Mouse (Mus musculus): ENCODE data around the gene Magohb. TPM values are rescaled to one million over a fixed set of nuclear protein-coding genes. Genes with fewer than 3 reads are reported as not detected.

Magohb gene
- polyA plus RNA-seq (2016; fragmentation: Nextera tagmentation; extraction: Ambion mirVana) = 60.7 and 65.2 TPM in 2 replicates

GRCm38 (mm10) chr6:131292991-131293788 is at the start of gene Magohb:
TSS of gene Magohb (minus strand) at chr6:131293244.
- peak within 1 kb of the TSS; percentile 65 for H3K9ac ChIP-seq
- peak within 1 kb of the TSS; percentile 57 for H3K4me2 ChIP-seq (replicated peaks)
- no peaks in the 10 kb centered on the region for H3K36me3 ChIP-seq
- peaks cover 5% of the 10 kb centered on the region; the same call in 1 of the 2 replicates for H3K4me1 ChIP-seq
- H3K4me3 ChIP-seq = peak within 1 kb of the TSS; percentile 66
- H3K27ac ChIP-seq = peak within 1 kb of the TSS; percentile 50; the same call in 1 of the 2 replicates
- no peaks in the 10 kb centered on the region for H3K9me3 ChIP-seq
- no peaks in the 10 kb centered on the region for H3K27me3 ChIP-seq
- 1% methylated on average over 47 of the region's 51 CpGs for WGBS
- ATAC-seq (ENCODE audit: insufficient number of reproducible peaks, insufficient read depth, low FRiP score, low TSS enrichment) = no peak; the same call in 1 of the 2 replicates

- 61% methylated on average over 3 of the region's 3 CpGs for WGBS
- H3K4me2 ChIP-seq (replicated peaks) = no peak overlapping the region
- no peaks in the 10 kb centered on the region for H3K4me1 ChIP-seq
- H3K36me3 ChIP-seq = no peaks in the 10 kb centered on the region
- H3K4me3 ChIP-seq = no peak overlapping the region
- no peak overlapping the region for H3K9ac ChIP-seq
- no peak for ATAC-seq (ENCODE audit: insufficient number of reproducible peaks, insufficient read depth, low FRiP score, low TSS enrichment)
- no peaks in the 10 kb centered on the region for H3K27me3 ChIP-seq
- H3K27ac ChIP-seq = no peak overlapping the region
- no peaks in the 10 kb centered on the region for H3K9me3 ChIP-seq
Measured at GRCm38 (mm10) chr6:131340082-131340481, 47.0 kb upstream of the Magohb start.

- Histone ChIP-seq H3K27ac (no peak overlapping the region), H3K4me1 (no peaks in the 10 kb centered on the region), H3K9me3 (no peaks in the 10 kb centered on the region), H3K4me2 (replicated peaks) (no peak overlapping the region), H3K36me3 (no peaks in the 10 kb centered on the region), H3K9ac (no peak overlapping the region), H3K4me3 (no peak overlapping the region), H3K27me3 (no peaks in the 10 kb centered on the region)
- no peak for ATAC-seq (ENCODE audit: insufficient number of reproducible peaks, insufficient read depth, low FRiP score, low TSS enrichment)
- 84% methylated on average over 3 of the region's 3 CpGs for WGBS
Measured at GRCm38 (mm10) chr6:131339309-131339708, 46.3 kb upstream of the Magohb start.

GRCm38 (mm10) chr6:131338787-131339186 is 45.7 kb upstream of the Magohb start:
- WGBS = 79% methylated on average over 1 of the region's 1 CpGs
- H3K9ac ChIP-seq = no peak overlapping the region
- H3K27me3 ChIP-seq = no peaks in the 10 kb centered on the region
- no peak overlapping the region for H3K27ac ChIP-seq
- ATAC-seq (ENCODE audit: insufficient number of reproducible peaks, insufficient read depth, low FRiP score, low TSS enrichment) = no peak
- H3K9me3 ChIP-seq = no peaks in the 10 kb centered on the region
- no peaks in the 10 kb centered on the region for H3K36me3 ChIP-seq
- H3K4me1 ChIP-seq = no peaks in the 10 kb centered on the region
- H3K4me3 ChIP-seq = no peak overlapping the region
- no peak overlapping the region for H3K4me2 ChIP-seq (replicated peaks)

- H3K4me3 ChIP-seq = no peak overlapping the region
- H3K27me3 ChIP-seq = no peaks in the 10 kb centered on the region
- H3K4me1 ChIP-seq = no peaks in the 10 kb centered on the region
- no peak overlapping the region for H3K4me2 ChIP-seq (replicated peaks)
- whole genome bisulfite sequencing = 93% methylated on average over 2 of the region's 2 CpGs
- H3K9ac ChIP-seq = no peak overlapping the region
- no peak overlapping the region for H3K27ac ChIP-seq
- no peaks in the 10 kb centered on the region for H3K9me3 ChIP-seq
- H3K36me3 ChIP-seq = no peaks in the 10 kb centered on the region
- no peak for ATAC-seq (ENCODE audit: insufficient number of reproducible peaks, insufficient read depth, low FRiP score, low TSS enrichment)
Measured at GRCm38 (mm10) chr6:131327076-131327475, 34.0 kb upstream of the Magohb start.

- Histone ChIP-seq H3K9ac (no peak overlapping the region), H3K36me3 (no peaks in the 10 kb centered on the region), H3K9me3 (no peaks in the 10 kb centered on the region), H3K4me1 (no peaks in the 10 kb centered on the region), H3K4me3 (no peak overlapping the region), H3K4me2 (replicated peaks) (no peak overlapping the region), H3K27me3 (no peaks in the 10 kb centered on the region), H3K27ac (no peak overlapping the region)
- no peak for ATAC-seq (ENCODE audit: insufficient number of reproducible peaks, insufficient read depth, low FRiP score, low TSS enrichment)
- WGBS = 77% methylated on average over 3 of the region's 3 CpGs
Measured at GRCm38 (mm10) chr6:131321854-131322639, 29.0 kb upstream of the Magohb start.

DNA sequence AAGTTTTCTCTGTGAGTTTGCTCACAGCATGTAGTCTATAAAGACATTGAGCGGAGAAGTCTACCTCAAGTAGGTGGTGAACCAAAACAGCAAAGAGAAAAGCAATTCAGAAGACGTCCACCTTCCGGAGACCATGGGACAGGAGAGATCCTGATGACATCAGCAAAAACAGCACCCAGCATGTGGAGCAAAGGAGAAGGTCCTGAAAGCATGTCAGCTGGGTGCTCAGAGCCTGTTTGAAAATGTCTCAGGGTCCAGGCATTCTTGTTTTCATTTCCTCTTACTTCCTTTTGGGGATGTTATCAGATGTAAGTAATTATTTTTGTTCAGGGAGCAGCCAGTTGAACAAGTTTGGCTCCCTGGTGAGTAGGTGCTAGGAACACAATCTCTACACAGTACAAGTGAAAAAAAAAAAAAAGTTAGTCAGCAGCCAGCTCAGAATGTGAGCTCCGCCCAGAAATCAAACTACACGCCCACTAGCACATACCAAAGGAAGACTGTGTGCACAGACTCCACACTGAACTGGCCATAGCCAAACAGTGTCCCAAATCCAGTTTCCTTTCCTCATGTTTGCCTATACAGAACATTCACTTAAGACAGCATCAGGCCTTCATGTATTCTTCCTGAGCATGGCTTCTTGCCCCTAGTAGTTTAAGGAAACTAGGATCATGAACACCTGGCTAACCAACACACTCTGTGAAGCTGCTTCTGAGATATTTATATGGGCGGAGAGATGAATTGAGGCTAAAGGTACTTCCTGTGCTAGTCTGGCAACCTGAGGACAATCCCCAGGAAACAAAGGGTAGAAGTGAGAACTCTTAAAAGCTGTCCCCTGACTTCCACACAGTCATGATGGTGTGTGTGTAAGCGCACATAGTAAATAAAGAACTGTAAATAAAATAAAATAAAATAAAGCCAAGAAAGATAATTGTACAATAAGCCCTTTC is 23.4 kb upstream of the Magohb start:
- Histone ChIP-seq H3K27ac (no peak overlapping the region), H3K27me3 (no peaks in the 10 kb centered on the region), H3K36me3 (no peaks in the 10 kb centered on the region), H3K9ac (no peak overlapping the region), H3K4me1 (no peaks in the 10 kb centered on the region), H3K4me2 (replicated peaks) (no peak overlapping the region), H3K9me3 (0 out of 2 replicates have a peak, but pooled peaks cover 3% of the 10 kb centered on the region), H3K4me3 (no peak overlapping the region)
- no peak for ATAC-seq (ENCODE audit: insufficient number of reproducible peaks, insufficient read depth, low FRiP score, low TSS enrichment)
- 84% methylated on average over 7 of the region's 7 CpGs for whole genome bisulfite sequencing

- Histone ChIP-seq H3K36me3 (no peaks in the 10 kb centered on the region), H3K4me3 (no peak overlapping the region), H3K27ac (no peak overlapping the region), H3K9me3 (no peaks in the 10 kb centered on the region), H3K27me3 (no peaks in the 10 kb centered on the region), H3K4me1 (no peaks in the 10 kb centered on the region), H3K9ac (no peak overlapping the region), H3K4me2 (replicated peaks) (no peak overlapping the region)
- ATAC-seq (ENCODE audit: insufficient number of reproducible peaks, insufficient read depth, low FRiP score, low TSS enrichment) = no peak
- WGBS = 66% methylated on average over 3 of the region's 3 CpGs
Measured at GRCm38 (mm10) chr6:131308031-131308430, 15.0 kb upstream of the Magohb start.

DNA sequence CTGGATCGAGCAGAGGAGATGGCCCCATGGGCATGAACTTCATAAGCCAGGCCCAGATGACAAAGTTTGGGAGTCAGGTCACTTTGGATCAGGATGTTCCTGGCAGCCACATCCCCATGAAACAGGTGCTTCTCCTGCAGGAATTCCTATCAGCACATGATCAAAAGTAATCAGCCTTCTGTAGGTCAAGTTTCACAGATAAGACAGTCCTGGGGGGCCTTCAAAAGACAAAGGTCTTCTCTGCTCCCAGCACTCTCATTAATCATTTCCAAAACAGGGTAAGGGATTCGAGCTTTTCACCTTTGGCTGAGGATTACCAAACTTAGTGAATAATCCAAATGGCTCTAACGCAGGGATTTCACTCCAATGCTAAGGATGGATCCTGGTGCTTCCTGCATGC is 11.7 kb upstream of the Magohb start:
- H3K36me3 ChIP-seq = no peaks in the 10 kb centered on the region
- 52% methylated on average over 3 of the region's 3 CpGs for WGBS

GRCm38 (mm10) chr6:131298531-131298930 is 5.5 kb upstream of the Magohb start:
- H3K4me3 ChIP-seq = no peak overlapping the region
- no peaks in the 10 kb centered on the region for H3K9me3 ChIP-seq
- H3K27ac ChIP-seq = no peak overlapping the region
- no peaks in the 10 kb centered on the region for H3K36me3 ChIP-seq
- no peak overlapping the region for H3K4me2 ChIP-seq (replicated peaks)
- H3K9ac ChIP-seq = no peak overlapping the region
- H3K4me1 ChIP-seq = no peaks in the 10 kb centered on the region
- no peak for ATAC-seq (ENCODE audit: insufficient number of reproducible peaks, insufficient read depth, low FRiP score, low TSS enrichment)
- H3K27me3 ChIP-seq = no peaks in the 10 kb centered on the region

More for the DNA sequence above, 11.7 kb upstream of the Magohb start:
- ATAC-seq (ENCODE audit: insufficient number of reproducible peaks, insufficient read depth, low FRiP score, low TSS enrichment) = no peak
- H3K9me3 ChIP-seq = no peaks in the 10 kb centered on the region
- no peak overlapping the region for H3K9ac ChIP-seq
- no peak overlapping the region for H3K4me3 ChIP-seq
- no peaks in the 10 kb centered on the region for H3K27me3 ChIP-seq
- H3K4me2 ChIP-seq (replicated peaks) = no peak overlapping the region
- H3K27ac ChIP-seq = no peak overlapping the region
- no peaks in the 10 kb centered on the region for H3K4me1 ChIP-seq

- H3K36me3 ChIP-seq = no peaks in the 10 kb centered on the region
- H3K4me1 ChIP-seq = peaks cover 5% of the 10 kb centered on the region; the same call in 1 of the 2 replicates
- H3K4me3 ChIP-seq = no peak overlapping the region
- H3K9ac ChIP-seq = no peak overlapping the region
- H3K27me3 ChIP-seq = no peaks in the 10 kb centered on the region
- no peaks in the 10 kb centered on the region for H3K9me3 ChIP-seq
- ATAC-seq (ENCODE audit: insufficient number of reproducible peaks, insufficient read depth, low FRiP score, low TSS enrichment) = no peak
- H3K4me2 ChIP-seq (replicated peaks) = no peak overlapping the region
- 89% methylated on average over 5 of the region's 5 CpGs for WGBS
- no peak overlapping the region for H3K27ac ChIP-seq
Measured at GRCm38 (mm10) chr6:131294435-131295112, 1.5 kb upstream of the Magohb start.

Measured in embryonic facial prominence, embryonic 12.5 days (tissue).